Mouse (Mus musculus) liver, adult 2 months (tissue): ENCODE data around the gene Upk3bl. TPM values are rescaled to one million over a fixed set of nuclear protein-coding genes. Genes with fewer than 3 reads are reported as not detected.
"Not testable (repeated sequence)": the region's sequence is repeated elsewhere in the genome, so short reads cannot be mapped to it uniquely, and the experiment has no call there.

ENCODE experiments used
- DNase-seq: peaks from one replicate; pipeline ENCODE4 v3.0.0-alpha.2; 2011; ENCODE audit warnings: low read depth, low spot score; ENCODE audit errors: extremely low read depth
- H3K27ac ChIP-seq: fragments of 200-500 bp; replicated peaks from 2 replicates; pipeline ENCODE4 v1.5.1; 2012; ENCODE audit warnings: low read depth, mild to moderate bottlenecking, control low read depth, inconsistent platforms, low read length; ENCODE audit not compliant: insufficient read depth
- H3K27me3 ChIP-seq: fragments of 200-500 bp; 2 replicates; pipeline ENCODE4 v1.6.1; 2012; ENCODE audit warnings: mild to moderate bottlenecking, moderate library complexity, low read length, inconsistent platforms; ENCODE audit not compliant: control insufficient read depth, insufficient read depth
- H3K36me3 ChIP-seq: fragments of 200-500 bp; 2 replicates; pipeline ENCODE4 v1.6.1; 2012; ENCODE audit warnings: low read length, inconsistent platforms; ENCODE audit not compliant: control insufficient read depth, insufficient read depth
- H3K4me1 ChIP-seq: fragments of 200-500 bp; 2 replicates; pipeline ENCODE4 v1.6.1; 2011; ENCODE audit warnings: low read length; ENCODE audit not compliant: control insufficient read depth, insufficient read depth
- H3K4me3 ChIP-seq: fragments of 200-500 bp; 2 replicates; pipeline ENCODE4 v1.5.1; 2011; ENCODE audit warnings: low read depth, mild to moderate bottlenecking, control low read depth, low read length, moderate library complexity; ENCODE audit not compliant: insufficient read depth
- H3K79me2 ChIP-seq: fragments of 200-500 bp; 2 replicates; pipeline ENCODE4 v1.6.1; 2012; ENCODE audit warnings: inconsistent platforms, mild to moderate bottlenecking, low read length, moderate library complexity; ENCODE audit not compliant: control insufficient read depth, insufficient read depth
- H3K9ac ChIP-seq: fragments of 200-500 bp; 2 replicates; pipeline ENCODE4 v1.6.1; 2012; ENCODE audit warnings: low read depth, mild to moderate bottlenecking, control low read depth, inconsistent platforms, low read length
- CTCF ChIP-seq: fragments of 200-500 bp; IDR thresholded peaks from 2 replicates; pipeline ENCODE4 v1.5.1; 2011; ENCODE audit warnings: low read depth, low read length, control low read depth
- POLR2A ChIP-seq: fragments of 200-500 bp; IDR thresholded peaks from 2 replicates; pipeline ENCODE4 v1.6.1; 2011; ENCODE audit warnings: low read length, control low read depth; ENCODE audit not compliant: insufficient read depth; ENCODE audit errors: extremely low read depth
- WGBS: fragments of 180-500 bp; shearing (Covaris S2); methylation state at CpG from one replicate; pipeline ENCODE4 v1.1.7; 2018; 5-methylcytosine and 5-hydroxymethylcytosine counted together
- polyA plus RNA-seq: library from polyadenylated mRNA; depleted of rRNA; stranded (reverse); fragments of >200 nt; gene quantifications from 2 replicates; pipeline ENCODE4 v1.2.3, GENCODE M21; 2012; rRNA removed
- total RNA-seq: library from RNA; depleted of rRNA; stranded (reverse); fragments of >200 nt; gene quantifications from 2 replicates; pipeline ENCODE4 v1.2.3, GENCODE M21; 2014; rRNA removed

The Upk3bl gene
- total and polyA plus RNA-seq, 2 experiments = not detected

DNA sequence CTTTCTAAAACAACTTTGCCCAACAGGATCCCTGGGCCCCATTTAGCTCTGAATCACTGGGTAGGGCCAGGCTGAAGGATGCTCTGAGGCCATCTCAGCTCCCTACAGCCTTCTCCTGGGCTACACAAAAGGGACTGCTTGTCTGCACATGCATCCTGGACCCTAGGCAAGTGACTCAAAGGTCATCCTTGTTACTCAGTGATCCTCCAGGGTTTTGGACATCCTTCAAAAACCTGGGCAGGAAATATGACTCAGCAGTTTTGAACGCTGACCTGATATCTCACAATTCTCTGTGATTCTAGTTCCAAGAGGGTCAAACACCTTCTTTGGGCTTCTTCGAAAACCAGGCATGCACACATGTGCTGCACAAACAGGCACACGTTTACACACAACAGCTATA is 54.8 kb downstream of the Upk3bl start:
- H3K79me2 ChIP-seq = no peaks in the 10 kb centered on the region
- no peaks in the 10 kb centered on the region for H3K4me1 ChIP-seq
- no peaks in the 10 kb centered on the region for H3K27me3 ChIP-seq
- no peak overlapping the region for H3K27ac ChIP-seq
- 24% methylated on average over 3 of the region's 3 CpGs for WGBS
- TF ChIP-seq POLR2A = no peak
- no peak for TF ChIP-seq CTCF
- no peak overlapping the region for H3K4me3 ChIP-seq
- peak; percentile 39 for DNase-seq
- H3K9ac ChIP-seq = no peak overlapping the region
- H3K36me3 ChIP-seq = no peaks in the 10 kb centered on the region

DNA sequence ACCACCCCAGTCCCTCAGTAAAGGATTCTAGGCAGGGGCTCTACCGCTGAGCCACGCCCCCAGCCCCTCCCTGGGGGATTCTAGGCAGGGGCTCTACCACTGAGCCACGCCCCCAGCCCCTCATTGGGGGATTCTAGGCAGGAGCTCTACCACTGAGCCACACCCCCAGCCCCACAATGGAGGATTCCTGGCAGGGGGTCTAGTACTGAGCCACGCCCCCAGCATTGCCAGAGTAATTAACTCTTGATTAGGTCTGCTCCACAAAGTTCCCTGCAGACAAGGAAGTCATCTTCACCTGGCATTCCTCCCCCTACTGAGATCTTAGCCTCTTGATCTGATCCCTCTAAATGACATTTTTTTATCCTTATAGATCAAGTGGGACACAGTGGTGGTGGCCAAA is 59.3 kb downstream of the Upk3bl start:
- whole genome bisulfite sequencing = 43% methylated on average over 4 of the region's 4 CpGs
- H3K79me2 ChIP-seq = peaks cover 16% of the 10 kb centered on the region; the same call in 1 of the 2 replicates
- H3K9ac ChIP-seq, DNase-seq, H3K27ac ChIP-seq, H3K4me3 ChIP-seq, H3K4me1 ChIP-seq, H3K36me3 ChIP-seq, H3K27me3 ChIP-seq: not testable (repeated sequence)

Other genes starting within 250 kb of the Upk3bl start
- gene Srrm3, start 247.6 kb upstream of the Upk3bl start, total RNA-seq = not detected in 2 replicates
- gene Srrm3, start 247.6 kb upstream of the Upk3bl start, polyA plus RNA-seq = not detected in 2 replicates
- gene Hspb1, start 166.6 kb upstream of the Upk3bl start, total RNA-seq = 18.9 and 19.5 TPM in 2 replicates
- 10.9 and 24.3 TPM in 2 replicates for gene Hspb1, start 166.6 kb upstream of the Upk3bl start, polyA plus RNA-seq
- 23.0 and 30.9 TPM in 2 replicates for gene Ywhag, start 119.9 kb upstream of the Upk3bl start, total RNA-seq
- 42.4 and 50.4 TPM in 2 replicates for gene Ywhag, start 119.9 kb upstream of the Upk3bl start, polyA plus RNA-seq
- 4.0 and 4.8 TPM in 2 replicates for gene Ssc4d, start 80.0 kb upstream of the Upk3bl start, total RNA-seq
- gene Ssc4d, start 80.0 kb upstream of the Upk3bl start, polyA plus RNA-seq = 5.8 and 6.5 TPM in 2 replicates
- not detected in 2 replicates for gene Zp3, start 74.4 kb upstream of the Upk3bl start, total RNA-seq
- not detected in 2 replicates for gene Zp3, start 74.4 kb upstream of the Upk3bl start, polyA plus RNA-seq
- gene Dtx2, start 59.7 kb upstream of the Upk3bl start, total RNA-seq = 1.0 and 1.9 TPM in 2 replicates
- gene Dtx2, start 59.7 kb upstream of the Upk3bl start, polyA plus RNA-seq = 4.3 and 7.1 TPM in 2 replicates
- 0.34 and 0.55 TPM in 2 replicates for gene Upk3b, start 16.0 kb upstream of the Upk3bl start, total RNA-seq
- gene Upk3b, start 16.0 kb upstream of the Upk3bl start, polyA plus RNA-seq = 1.3 and 2.1 TPM in 2 replicates
- gene Rasa4, start 29.4 kb downstream of the Upk3bl start, total RNA-seq = 1.0 and 2.1 TPM in 2 replicates
- gene Rasa4, start 29.4 kb downstream of the Upk3bl start, polyA plus RNA-seq = 0.70 and 2.0 TPM in 2 replicates
- gene Polr2j, start 62.1 kb downstream of the Upk3bl start, total RNA-seq = 46.1 and 52.4 TPM in 2 replicates
- gene Polr2j, start 62.1 kb downstream of the Upk3bl start, polyA plus RNA-seq = 34.3 and 36.1 TPM in 2 replicates
- 5.3 and 6.7 TPM in 2 replicates for gene Lrwd1, start 81.6 kb downstream of the Upk3bl start, total RNA-seq
- 9.9 and 14.9 TPM in 2 replicates for gene Lrwd1, start 81.6 kb downstream of the Upk3bl start, polyA plus RNA-seq
- gene Alkbh4, start 81.7 kb downstream of the Upk3bl start, total RNA-seq = 3.0 and 3.8 TPM in 2 replicates
- 6.5 and 9.3 TPM in 2 replicates for gene Alkbh4, start 81.7 kb downstream of the Upk3bl start, polyA plus RNA-seq
- 1.1 and 1.5 TPM in 2 replicates for gene Orai2, start 116.2 kb downstream of the Upk3bl start, total RNA-seq
- 0.77 and 1.4 TPM in 2 replicates for gene Orai2, start 116.2 kb downstream of the Upk3bl start, polyA plus RNA-seq
- 2.0 and 2.1 TPM in 2 replicates for gene Prkrip1, start 144.5 kb downstream of the Upk3bl start, total RNA-seq
- gene Prkrip1, start 144.5 kb downstream of the Upk3bl start, polyA plus RNA-seq = 3.2 and 4.8 TPM in 2 replicates
- gene Sh2b2, start 192.1 kb downstream of the Upk3bl start, total RNA-seq = 0.65 and 1.4 TPM in 2 replicates
- 3.3 and 6.1 TPM in 2 replicates for gene Sh2b2, start 192.1 kb downstream of the Upk3bl start, polyA plus RNA-seq